Mouse (Mus musculus) heart, postnatal 14 days (tissue): ENCODE results near the gene Hirip3. TPM values are rescaled to one million over a fixed set of nuclear protein-coding genes. Genes with fewer than 3 reads are reported as not detected.

Experiments used
- DNase-seq, 2 experiments: peaks; one replicate each; pipeline ENCODE4 v3.0.0; 2021 to 2022
- intact Hi-C: fragments of 180-260 bp; cut with DNase I; formaldehyde crosslinking; loops from one replicate; pipeline ENCODE4 v1.15.1; 2025
- total RNA-seq, 2 experiments: library from RNA; stranded (reverse); gene quantifications; 2 replicates each; pipeline ENCODE4 v1.2.3; 2021

The Hirip3 gene
- total RNA-seq, 2 experiments from 2014 or later = 5.4 to 7.4 TPM

DNA sequence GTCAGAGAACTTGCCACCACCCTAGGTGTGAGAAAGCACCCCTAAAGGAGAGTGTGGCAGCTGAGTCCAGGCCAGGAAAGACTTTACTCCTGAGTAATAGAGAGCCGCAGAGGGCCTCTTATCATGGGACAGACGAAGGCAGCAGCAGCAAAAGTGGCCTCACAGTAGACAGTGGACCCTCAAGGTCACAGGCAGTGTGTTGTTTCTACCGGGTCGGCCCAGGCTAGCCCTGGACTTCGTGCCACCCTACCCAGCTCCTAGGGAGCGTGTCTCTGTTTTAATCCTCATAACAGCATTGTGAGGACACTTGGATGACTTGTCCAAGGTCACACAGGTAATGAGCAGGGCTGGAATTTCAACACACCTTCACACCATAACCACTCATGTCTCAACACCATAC is 11.6 kb upstream of the Hirip3 start:
- DNase-seq = no peak
- intact Hi-C loops = no loop called here

DNA sequence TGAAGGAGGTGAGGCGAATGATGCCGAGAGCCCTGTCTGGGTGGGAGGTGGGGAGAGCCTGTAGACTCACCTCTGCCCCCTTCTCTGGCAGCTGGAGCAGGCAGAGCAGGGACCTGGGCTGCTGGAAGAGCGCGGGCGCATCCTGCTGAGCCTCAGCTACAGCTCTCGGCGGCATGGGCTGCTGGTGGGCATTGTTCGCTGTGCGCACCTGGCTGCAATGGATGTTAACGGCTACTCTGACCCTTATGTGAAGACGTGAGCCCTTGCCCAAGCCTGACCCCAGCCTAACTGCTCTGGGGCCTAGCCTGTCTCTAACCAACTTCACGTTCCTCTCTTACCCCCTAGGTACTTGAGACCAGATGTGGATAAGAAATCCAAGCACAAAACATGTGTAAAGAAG is 10.6 kb upstream of the Hirip3 start:
- no peak for DNase-seq
- intact Hi-C loops = no loop called here

DNA sequence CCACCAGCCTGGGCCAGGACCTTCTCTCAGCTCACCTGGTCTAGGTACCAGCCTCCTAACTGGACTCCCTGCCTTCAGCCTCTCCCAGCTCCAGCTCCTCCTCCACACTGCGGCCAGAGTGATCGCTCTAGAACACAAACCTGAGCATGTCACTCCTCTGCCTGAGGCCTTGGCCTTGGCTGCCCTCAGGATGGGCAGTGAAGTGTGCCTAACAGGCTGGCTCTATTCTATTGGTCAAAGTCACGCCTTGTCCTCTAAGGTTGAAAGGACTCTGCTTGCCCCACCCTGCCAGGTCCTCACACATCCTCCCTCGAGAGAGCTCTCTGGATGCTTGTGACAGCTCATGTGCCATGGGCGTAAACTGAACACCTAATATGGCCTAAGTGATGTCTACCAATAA is 8.3 kb upstream of the Hirip3 start:
- no peak for DNase-seq
- intact Hi-C loops = no loop called here

DNA sequence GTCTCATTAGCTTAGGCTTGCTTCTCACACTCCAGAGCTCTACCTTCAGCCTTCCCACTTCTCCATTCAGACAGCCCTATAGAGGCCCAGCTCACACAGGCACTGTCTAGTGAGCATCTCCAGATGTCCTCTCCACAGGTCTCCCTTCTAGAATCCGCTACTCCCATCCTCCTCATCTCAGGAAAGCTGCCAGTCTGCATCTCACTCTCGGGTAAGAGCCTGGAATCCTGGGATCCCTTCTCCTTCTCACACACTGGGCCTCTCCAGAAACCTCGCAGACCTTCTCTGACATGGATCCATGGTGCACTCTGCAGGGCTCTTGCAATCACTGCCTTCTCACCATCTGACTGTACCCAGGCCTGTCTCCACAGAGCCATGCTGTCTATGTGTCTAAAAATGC is 6.1 kb upstream of the Hirip3 start:
- intact Hi-C loops = no loop called here
- DNase-seq = no peak

DNA sequence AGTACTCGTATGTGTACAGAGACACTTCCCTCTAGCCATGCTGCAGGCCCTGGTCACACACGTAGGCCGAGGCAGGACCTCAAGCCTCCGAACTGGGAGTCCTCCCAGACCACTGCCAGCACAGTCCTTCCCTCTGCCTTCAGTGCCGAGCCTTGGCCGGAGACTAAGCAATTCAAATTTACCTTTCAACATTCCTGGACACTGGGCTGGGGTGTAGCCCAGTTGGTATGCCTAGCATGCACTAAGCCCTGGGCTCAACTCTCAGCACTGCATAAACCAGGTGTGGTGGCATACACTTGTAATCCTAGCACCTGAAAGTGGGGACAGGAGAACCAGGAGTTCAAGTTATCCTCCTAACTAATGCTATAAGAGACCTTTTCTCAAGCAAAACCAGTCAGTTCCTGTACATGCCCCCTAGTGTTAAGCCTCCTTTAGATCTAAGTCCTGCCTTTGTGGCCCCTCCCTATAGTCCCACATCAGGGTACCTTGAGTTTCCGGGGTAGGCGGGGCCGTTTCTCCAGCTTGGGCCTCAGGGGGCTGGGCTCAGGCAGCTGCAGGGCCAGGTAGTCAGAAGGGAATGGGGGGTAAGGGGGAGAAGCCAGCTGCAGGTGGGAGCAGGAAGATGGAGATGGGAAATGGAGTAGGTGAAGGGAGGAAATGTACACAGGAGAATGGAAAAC is 4.9 kb upstream of the Hirip3 start:
- intact Hi-C loops = no loop called here
- DNase-seq = no peak

DNA sequence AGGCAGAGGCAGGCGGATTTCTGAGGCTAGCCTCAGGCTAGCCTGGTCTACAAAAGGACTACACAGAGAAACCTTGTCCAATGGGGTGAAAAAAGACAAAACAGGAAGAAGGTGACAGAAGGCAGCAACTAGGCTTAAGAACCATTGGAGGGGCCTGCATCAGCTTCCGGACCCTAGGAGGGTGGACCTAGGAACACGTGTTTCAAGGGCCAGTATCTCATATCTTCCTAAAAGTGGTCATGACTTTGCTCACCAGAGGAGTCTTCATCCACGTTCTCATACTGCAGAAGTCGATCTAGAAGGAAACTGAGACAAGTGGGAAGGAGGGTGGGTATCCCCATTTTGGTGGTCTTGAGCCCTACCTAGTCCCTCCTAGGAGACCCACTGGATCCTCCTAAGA is 785 bp upstream of the Hirip3 start:
- no peak for DNase-seq
- intact Hi-C loops = loop anchor here (5.0 kb wide), 1 partner anchor 36 kb away; no protein-coding TSS in a partner anchor

DNA sequence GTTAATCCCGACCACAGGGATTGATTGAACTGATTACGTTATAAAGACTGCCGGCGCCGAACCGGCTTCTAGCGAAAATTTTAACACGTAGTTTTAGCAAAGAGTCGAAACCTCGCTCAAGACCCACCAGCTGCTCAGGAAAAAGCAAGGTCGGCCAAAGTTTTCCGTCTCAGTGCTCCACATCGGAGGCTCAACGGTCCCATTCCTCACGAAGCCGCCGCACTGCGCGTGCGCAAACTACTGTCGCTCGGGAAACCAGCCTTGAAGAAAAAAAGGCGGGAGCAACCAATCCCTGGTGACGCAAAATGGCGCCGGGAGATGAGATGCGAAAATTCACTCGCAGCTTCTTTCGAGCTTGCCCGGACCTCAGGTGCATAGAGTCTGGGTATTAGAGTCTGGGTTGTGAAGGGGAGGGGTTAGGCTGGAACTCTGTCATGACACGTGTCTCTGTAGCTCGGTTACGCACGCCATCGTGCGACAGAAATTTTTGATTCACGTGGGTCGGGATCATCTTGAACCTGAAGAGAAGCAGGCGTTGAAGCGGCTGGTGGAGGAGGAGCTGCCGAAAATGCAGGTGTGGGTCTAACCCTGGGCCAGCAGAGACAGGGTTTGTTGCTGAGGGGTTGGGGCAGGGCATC is 494 bp downstream of the Hirip3 start, which contains the start of gene Ino80e:
Gene Ino80e (minus strand): TSS at position 231 of the 638 bp plus-strand sequence.
- DNase-seq = peak; percentile 95
- intact Hi-C loops = loop anchor here (5.0 kb wide), 1 partner anchor 35 kb away; no protein-coding TSS in a partner anchor

DNA sequence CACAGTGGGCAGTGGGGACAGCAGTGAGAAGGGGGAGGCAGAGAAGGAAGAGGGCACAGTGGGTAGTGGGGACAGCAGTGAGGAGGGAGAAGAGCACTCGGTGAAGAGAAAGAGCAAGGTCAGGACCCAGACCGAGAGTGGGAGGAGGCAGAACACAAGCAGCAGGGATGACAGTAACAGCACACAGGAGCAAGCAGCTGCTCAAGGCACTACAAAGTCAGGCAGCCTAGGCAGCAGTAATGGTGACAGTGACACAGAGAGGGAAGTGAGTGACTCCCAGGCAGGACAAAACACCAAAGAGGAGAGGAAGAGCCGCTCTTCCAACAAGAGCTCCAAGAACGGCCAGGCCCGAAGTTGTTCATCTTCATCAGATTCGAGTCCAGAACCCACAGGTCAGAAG is 2.0 kb downstream of the Hirip3 start:
- no peak for DNase-seq
- intact Hi-C loops = loop anchor here (2.0 to 5.0 kb wide), 2 partner anchors 17 to 34 kb away; no protein-coding TSS in a partner anchor

DNA sequence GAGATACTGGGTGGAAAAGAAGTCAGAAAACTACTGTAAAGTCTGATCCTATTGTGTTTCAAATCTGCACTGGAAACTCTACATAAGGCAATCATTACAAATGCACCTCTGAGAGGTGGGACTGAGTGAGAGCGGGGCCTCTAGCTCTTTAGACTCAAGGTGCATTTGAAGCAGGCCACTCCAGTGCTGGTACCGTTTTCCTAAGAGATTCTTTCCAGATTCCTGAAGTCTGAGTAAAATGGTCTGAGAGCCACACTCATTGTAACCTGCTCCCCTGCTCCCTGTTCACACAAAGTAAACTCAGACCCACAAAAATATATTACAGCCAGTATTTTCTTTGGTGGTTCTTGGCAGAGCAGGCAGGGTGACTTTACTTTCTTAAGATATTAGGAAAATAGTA is 5.8 kb downstream of the Hirip3 start:
- no peak for DNase-seq
- intact Hi-C loops = no loop called here

DNA sequence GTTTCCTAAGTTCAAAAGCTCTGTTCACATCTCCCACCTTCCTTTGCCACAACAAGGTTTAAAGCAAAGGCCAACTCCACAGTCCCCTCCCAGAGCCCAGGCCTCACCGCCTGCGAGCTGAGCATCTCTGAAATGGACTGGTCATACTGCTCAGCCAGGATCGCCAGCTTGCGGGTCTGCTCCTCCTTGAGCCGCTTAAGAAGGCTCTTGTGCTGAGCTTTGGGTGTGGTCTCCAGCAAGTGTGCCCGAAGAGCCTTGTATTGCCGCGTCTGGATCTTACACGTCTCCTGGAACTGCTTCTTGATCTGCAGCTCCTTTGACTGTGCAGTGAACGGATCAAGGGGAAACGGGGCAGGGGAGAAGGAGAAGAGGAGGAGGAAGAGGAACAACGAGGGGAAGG is 6.2 kb downstream of the Hirip3 start:
- intact Hi-C loops = no loop called here
- no peak for DNase-seq

DNA sequence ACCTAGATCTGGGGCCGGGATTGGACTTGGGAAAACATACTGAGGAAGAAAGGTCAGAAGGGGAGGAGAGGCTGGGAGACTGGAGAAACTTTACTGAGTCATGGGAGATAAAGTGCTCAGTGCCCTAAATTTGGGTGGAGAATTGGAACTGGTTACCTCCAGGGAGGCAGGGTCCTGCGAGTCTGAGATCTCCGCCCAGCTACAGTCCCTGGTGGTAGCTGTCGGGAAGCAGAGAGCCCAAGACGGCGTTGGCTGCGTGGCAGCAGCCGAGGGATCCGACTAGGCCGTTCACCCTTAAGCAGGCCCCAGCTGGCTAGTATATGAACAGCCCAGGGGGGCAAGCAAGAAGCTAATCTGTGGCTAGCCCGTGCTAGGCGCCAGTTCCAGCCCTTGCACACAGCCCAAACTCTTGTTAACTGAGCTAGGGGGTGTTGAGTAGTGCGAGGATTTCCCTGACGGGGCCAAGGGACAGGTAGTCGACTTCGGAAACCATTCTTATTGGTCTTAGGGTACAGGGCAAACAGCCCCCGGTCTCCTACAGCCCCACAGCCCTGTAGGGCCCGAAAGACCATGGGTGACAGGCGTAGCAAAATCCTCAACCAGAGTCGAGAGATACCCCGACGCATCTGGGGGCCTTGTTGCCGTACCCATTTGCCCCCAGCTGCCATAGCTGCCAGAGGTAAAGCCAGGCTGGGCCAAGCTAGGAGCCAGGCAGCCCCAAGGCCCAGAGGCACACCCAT is 8.2 kb downstream of the Hirip3 start:
- intact Hi-C loops = no loop called here
- DNase-seq = no peak

DNA sequence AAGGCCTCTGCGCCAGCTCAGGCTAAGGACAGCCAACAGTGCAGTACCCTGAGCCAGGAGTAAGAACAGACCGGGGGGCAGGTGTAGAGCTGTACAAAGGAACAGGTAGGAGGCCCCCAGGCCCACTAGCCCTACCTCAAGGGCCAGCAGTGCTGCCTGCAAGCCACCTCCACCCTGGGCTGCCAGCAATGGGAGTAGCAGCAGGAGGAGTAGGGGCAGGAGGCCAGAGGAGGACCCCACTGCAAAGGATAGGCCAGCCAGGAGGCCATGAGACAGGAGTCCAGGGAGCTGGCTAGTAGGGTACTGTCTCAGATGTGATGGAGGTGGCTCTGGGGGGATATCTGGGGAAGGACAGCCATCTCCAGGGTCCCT is 8.7 kb downstream of the Hirip3 start:
- intact Hi-C loops = no loop called here
- DNase-seq = no peak

DNA sequence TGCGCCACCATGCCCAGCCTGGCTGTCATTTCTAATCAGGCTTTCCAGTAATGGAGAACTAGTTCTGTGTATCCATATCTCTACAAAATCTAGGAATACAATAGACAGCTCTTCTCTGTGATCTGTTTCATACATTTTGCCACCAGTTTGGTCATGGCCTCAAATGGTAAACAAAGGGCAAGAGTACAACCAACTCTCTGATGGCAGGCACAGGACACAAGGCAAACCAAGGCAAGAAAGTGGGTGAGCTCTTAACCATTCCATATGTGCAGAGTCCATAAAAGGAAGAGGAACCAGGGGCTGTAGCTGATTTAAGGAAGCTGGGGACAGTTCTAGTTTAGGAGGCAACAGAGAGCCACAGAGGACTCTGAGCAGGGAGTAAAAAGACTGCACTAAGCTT is 15.5 kb downstream of the Hirip3 start:
- intact Hi-C loops = no loop called here
- no peak for DNase-seq

DNA sequence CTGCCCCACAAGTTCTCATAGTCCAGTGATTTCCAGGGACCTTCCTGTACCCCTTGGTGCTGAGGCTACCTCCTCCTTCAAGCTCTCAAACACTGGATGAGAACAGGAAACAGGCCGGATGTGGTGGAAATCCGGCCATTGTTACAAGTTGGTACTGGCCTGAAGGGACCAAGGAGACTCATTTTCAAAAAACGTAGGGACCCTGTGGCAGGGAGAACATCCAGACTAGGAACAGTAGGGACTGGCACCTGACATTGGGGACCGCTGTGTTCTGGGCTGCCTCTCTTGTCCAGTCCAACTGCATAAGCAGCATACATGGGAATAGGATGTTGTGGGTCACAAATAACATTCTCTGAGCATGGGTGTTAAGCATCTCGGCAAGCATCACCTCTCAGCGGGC is 19.3 kb downstream of the Hirip3 start:
- peak in 1 of 2 experiments; percentile 38 for DNase-seq
- intact Hi-C loops = loop anchor here (2.0 kb wide), 1 partner anchor 16 kb away; no protein-coding TSS in a partner anchor

DNA sequence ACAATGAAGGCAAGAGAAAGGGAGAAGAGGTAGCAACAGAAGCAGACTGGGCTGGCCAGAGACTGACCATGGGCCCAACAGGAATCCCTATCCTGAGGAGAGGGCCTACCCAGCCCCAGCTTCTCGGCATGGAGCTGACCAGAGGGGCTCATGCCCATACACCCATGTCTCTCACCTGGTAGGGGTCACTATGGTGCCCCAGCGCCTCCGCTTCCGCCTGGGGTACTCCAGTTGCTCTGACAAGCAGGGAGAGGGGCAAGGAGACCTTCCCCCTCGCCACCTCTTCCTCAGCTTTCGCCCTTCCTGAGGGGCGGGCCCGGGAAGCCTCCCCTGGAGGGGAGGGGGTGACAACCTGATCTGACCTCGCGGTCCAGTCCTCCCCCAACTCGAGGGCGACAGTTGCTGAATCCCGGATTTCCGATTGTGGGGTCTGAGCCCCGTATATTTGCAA is 22.0 kb downstream of the Hirip3 start:
- intact Hi-C loops = no loop called here
- peak in 1 of 2 experiments; percentile 39 for DNase-seq

DNA sequence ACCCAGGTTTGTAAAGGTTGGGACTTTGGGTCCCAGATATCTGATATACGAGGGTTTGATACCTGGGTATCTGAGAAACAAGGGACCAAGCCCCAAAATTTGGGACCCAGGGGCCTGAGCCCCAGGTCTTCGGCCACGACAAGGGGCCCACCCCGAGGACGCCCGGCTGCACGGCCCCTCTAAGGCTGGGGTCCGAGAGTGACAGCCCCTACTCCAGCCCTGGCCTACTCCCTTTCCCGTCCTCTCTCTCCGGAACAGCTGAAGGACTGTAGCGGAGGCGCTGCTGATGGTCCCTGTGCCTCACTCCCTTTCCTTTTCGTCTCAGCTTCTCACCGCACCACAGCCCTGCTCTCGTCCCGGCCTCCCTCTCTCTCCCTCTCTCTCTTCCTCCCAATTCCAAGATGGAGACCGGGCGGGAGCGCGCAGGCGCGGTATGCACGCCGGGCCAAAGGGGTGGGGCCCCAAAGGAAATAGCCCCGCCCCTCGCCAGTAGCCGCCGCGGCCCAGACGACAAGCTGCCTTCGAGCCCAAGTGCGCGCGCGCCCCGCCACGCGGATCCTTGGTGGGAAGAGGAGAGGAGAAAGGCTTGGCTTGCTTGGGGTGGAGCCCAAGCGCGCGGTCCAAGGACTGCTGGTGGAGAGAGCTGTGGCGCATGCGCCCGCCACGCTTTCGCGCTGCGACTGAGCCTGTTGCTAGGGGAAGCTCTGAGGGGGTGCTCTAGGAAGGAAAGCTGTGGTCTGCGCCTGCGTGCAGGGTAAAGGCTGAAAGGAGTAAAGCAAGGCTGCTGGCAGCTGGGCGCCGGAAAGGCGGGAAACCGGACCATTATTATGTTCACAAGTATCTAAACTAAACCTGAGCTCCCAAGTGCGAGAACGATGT is 22.8 kb downstream of the Hirip3 start, which contains the start of gene Taok2:
Gene Taok2 (minus strand): TSS at position 418 of the 879 bp plus-strand sequence.
- intact Hi-C loops = no loop called here

DNA sequence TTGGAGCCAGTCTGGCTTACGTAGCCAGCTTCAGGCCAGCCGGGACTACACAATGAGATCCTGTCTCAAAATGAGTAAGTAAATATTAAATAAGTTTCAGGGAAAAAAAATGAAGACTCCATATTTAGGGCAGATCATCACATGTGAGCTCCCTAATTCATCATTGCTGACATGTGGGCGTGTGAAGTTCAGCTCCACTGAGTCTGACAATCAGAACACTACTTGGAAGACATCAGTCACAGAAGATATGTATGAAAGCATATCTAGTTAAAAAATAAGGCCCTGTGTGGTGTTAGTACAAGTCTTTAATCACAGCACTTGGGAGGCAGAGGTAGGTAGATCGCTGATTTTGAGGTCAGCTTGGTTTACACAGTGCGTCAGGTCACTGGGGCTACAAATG is 25.5 kb downstream of the Hirip3 start:
- no peak for DNase-seq
- intact Hi-C loops = no loop called here

More for the DNA sequence above, 22.8 kb downstream of the Hirip3 start, which contains the start of gene Taok2:
- peak; percentile 98 to 99 for DNase-seq

DNA sequence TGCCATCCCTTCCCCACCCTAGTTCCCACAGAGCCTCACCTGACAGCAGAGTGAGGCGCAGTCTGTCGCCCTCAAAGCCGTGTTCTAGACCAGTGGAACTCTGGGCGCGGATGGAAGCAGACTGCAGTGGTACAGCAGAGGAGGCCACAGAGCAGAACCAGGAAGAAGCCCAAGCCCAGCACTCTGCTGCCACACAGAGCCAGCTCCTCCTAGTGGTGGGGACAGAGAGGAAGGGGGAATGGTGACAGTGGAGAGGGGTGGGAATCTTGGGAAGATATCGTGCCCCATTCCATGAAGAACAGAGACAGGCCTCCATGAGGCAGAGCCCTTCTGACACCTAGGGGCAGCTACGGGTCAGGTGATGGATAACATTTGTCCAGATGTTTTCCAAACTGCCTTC is 27.1 kb downstream of the Hirip3 start:
- no peak for DNase-seq
- intact Hi-C loops = no loop called here

DNA sequence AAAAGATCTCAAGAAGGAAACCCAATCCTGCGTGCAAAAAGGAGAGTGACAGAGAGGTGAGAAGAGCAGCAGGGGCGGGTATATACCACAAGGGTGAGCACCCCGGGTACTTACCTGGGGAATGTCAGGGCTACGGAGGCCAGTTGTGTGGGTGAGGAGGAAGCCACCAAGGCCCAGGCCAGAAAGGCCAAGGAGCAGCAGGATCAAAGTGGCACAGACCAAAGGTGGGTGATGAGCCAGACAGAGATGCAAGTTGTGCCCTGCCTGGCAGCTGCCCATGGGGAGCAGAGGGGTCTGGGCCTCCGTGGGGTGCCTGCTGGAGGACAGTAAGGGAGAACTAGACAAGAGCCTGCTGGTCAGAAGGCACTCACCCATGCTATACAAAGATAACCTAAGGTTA is 35.1 kb downstream of the Hirip3 start:
- DNase-seq = no peak
- intact Hi-C loops = loop anchor here (5.0 kb wide), 2 partner anchors 35 kb away; partner anchors contain the start of genes Hirip3 and Ino80e
